Mouse (Mus musculus): ENCODE results near the gene Shh. TPM values are rescaled to one million over a fixed set of nuclear protein-coding genes. Genes with fewer than 3 reads are reported as not detected.

The Shh gene
- total RNA-seq (2021) = not detected
- long read RNA-seq, experiment 1 = 0 reads
- long read RNA-seq, experiment 2 = 0 reads

DNA sequence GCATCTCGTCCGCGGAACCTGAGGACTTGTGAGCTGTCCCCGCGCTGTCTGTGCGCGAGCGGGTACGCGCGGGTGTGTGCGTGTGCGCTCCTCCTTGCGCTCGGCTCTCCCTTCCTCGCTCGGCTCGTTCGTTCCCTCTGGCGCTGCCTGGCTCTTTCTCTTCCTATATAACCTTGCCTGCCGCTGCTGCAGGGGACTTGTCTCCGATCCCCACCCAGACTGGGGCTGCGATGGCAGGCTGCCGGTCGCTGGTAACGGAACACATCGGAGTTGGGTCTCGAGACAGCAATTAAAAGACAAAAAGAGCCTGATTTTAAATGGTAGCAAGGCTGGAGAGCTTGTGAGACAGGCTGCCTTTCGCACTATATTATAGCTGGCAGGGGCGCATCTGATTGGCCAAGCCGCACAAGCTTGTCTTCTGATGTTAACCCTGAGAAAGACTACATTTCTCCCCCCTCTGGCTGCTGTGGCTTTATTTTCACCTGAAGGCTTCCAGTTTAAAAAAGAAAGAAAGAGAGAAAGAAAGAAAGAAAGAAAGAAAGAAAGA lies at the start of gene Shh:
Gene Shh, minus strand, starts transcription at position 497 of the 547 bp plus-strand sequence.
- no peak for DNase-seq
- intact Hi-C loops (cut with DNase I; ENCODE audit: low total_unique reads) = no loop called here

- intact Hi-C loops (cut with DNase I; ENCODE audit: low total_unique reads) = no loop called here
- no peak for DNase-seq
Observed at GRCm38 (mm10) chr5:28500792-28501439, 33.9 kb upstream of the Shh start.

GRCm38 (mm10) chr5:28498846-28499245 lies 31.8 kb upstream of the Shh start:
- DNase-seq = no peak
- intact Hi-C loops (cut with DNase I; ENCODE audit: low total_unique reads) = no loop called here

GRCm38 (mm10) chr5:28495712-28496650 lies 28.9 kb upstream of the Shh start:
- no peak for DNase-seq
- intact Hi-C loops (cut with DNase I; ENCODE audit: low total_unique reads) = no loop called here

DNA sequence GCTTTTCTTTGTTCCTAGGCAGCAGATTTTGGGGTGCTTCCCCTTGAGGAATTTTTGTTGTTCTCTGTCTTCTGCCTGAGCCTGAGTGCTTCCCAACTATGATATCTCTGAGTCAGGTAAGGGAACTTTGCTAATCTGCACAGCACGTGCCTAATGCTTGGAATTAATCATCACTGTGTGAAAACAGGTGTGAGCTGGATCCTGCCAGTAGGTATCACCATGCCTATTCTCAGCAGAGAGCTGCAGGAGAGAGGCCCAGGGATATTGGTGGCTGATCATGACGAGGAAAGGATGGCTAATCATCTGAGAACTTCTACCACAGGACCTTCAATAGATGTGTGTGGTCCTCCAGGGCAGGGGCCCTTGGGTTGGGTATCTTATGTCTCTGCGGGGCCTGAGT lies 26.5 kb upstream of the Shh start:
- intact Hi-C loops (cut with DNase I; ENCODE audit: low total_unique reads) = no loop called here
- no peak for DNase-seq

DNA sequence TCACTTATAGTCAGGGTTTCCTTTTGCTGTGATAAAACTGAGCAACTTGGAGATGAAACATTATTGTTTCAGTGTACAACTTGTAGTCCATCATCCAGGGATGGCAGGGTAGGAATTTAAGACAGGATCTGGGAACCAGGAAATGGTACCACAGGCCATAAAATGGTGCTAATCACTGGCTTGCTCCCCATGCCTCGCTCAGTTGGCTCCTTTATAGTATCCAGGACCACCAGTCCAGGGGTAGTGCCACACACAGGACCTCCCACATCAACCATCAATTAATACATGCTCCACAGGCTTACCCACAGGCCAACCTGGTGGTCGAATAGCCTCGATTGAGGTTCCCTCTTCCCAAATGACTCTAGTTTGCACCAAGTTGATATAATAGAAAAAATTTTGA lies 15.9 kb upstream of the Shh start:
- no peak for DNase-seq
- intact Hi-C loops (cut with DNase I; ENCODE audit: low total_unique reads) = no loop called here

GRCm38 (mm10) chr5:28481730-28482129 lies 14.7 kb upstream of the Shh start:
- no peak for DNase-seq
- intact Hi-C loops (cut with DNase I; ENCODE audit: low total_unique reads) = no loop called here

- intact Hi-C loops (cut with DNase I; ENCODE audit: low total_unique reads) = no loop called here
- DNase-seq = no peak
Observed at GRCm38 (mm10) chr5:28476389-28477379, 9.6 kb upstream of the Shh start.

DNA sequence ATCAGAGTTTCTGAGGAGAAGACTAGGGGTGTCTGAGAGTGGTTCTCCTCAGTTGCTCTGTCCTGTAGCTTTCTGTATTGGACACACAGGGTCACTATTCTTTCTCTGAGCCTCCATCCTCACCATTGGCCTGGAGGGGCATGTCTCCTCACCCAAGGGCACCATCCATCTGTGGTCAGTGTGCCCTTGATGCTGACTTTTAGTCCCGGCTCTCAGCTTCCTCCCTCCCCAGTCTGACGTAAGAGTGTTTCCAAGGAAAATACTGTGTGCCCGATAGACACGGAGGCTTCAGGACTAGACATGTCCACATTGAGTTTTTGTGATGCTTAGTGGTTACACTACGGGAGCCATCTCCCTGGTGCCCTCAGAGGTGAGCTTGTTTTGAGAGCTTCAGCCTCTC lies 6.5 kb upstream of the Shh start:
- DNase-seq = no peak
- intact Hi-C loops (cut with DNase I; ENCODE audit: low total_unique reads) = no loop called here

DNA sequence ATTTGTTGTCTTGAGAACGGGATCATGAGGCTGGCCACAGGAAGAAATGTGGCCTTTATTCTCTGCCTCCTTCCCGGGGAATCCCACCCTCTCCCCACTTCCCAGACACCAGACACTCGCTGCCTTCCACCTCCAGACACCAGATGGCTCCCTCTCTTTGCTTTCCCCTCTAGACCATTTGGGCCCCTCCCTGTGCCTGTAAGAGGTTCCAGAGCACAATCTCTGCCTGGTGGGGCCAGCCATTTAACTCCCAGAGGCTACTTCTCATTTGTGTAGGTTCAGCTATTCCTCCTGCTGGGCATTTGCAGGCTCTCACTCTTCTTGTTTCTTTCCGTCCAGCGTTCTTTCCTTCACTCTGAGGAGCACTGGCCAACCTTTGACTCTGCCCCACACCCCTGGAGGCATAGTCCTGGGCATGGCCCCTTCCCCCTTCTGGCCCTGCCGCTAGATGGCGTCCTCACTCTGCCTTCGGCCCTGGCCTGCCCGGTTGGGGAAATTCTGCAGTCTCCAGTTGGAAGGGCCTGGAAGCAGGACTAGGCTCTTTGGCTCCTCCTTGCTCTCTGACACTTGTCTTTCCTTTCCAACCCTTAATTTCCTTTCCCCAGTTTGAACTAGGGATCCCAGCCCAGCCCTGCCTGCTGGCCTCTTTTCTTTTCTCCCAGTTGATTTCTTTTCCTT lies 2.6 kb upstream of the Shh start:
- DNase-seq = peak; percentile 66
- intact Hi-C loops (cut with DNase I; ENCODE audit: low total_unique reads) = no loop called here

- intact Hi-C loops (cut with DNase I; ENCODE audit: low total_unique reads) = no loop called here
Observed at GRCm38 (mm10) chr5:28466351-28466750, 705 bp downstream of the Shh start.

DNA sequence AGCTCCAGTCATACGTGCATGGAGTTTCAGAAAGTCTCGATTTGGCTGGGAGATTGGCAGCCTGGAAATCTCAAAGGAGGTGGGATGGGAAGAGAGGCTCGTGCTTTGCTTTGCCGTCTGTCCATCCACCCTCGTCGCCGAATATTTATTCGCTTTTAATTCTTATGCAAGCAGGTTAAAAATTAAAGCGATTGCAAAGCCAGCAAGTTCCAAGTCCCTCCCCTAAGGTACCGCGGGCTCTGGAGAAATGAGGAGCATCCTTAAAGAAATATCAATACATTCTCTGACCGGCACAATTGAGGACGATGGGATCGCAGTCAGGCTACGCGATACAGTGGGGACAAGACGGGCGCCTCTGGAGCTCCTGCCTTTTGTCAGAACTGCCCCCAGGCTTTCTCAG lies 1.5 kb downstream of the Shh start:
- intact Hi-C loops (cut with DNase I; ENCODE audit: low total_unique reads) = no loop called here
- DNase-seq = no peak

More at GRCm38 (mm10) chr5:28466351-28466750, 705 bp downstream of the Shh start:
- no peak for DNase-seq

DNA sequence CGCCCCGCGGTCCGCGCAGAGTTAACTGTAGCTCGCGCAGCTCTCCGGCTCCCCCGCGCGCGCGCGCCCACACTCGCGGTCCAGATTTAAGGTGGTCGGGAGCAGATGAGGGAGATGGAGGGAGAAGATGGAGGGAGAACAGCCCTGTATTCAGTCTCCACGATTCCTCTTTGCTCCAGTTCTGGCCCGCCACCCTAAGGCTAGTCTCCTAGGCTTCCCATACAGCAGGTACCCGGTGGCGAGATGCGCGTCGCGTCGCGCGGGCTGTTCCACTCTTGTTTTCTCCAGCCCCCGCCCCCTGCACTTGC lies 2.0 kb downstream of the Shh start:
- intact Hi-C loops (cut with DNase I; ENCODE audit: low total_unique reads) = no loop called here
- no peak for DNase-seq

DNA sequence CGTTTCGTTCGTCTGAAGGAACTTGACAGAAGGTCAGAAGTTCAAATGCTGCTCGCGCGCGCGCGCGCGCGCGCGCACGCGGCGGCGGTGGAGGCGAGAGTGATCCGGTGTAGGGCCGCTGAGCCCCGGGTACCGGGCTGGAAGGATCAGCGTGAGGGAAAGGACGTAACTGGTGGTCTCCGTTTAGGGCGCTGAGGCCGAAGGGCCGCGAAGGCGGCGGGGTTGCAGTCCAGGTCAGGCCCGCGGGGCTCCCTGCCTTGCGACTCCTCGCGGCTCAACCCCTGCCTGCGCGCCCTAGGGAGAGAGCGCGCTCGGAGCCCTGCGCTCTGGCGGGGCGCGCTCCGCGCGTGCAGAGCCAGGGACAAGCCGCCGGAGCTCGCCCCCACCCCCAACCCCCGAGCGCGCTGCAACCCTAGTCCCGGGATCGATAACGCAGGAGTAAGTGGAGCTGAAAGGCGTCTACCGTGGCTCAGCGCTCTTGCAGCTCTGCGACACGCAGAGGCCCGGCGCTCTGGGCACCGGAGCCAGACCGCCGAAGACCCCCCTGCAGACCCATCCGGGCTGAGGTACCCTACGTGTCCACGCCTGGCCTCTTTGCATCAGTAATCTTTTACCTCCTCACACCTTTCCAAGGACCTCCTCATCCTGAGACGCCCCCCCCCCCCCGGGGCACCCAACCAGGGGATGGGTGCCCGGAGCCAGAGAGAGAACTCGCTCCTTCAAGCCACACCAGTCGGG lies 2.5 kb downstream of the Shh start:
- intact Hi-C loops (cut with DNase I; ENCODE audit: low total_unique reads) = no loop called here
- DNase-seq = no peak

- no peak for DNase-seq
- intact Hi-C loops (cut with DNase I; ENCODE audit: low total_unique reads) = no loop called here
Observed at GRCm38 (mm10) chr5:28463656-28464055, 3.4 kb downstream of the Shh start.

GRCm38 (mm10) chr5:28462741-28463590 lies 4.1 kb downstream of the Shh start:
- intact Hi-C loops (cut with DNase I; ENCODE audit: low total_unique reads) = no loop called here

DNA sequence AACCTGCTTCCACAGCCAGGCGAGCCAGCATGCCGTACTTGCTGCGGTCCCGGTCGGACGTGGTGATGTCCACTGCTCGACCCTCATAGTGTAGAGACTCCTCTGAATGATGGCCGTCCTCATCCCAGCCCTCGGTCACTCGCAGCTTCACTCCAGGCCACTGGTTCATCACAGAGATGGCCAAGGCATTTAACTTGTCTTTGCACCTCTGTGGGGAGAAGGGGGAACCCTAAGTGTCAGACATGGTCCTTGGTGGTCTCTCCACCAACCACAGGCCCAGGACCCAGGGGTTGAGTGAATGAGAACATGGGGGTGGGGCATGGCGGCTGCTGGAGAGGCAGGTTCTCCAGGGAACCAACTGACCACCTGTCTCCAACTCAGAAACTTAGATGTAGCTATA lies 5.7 kb downstream of the Shh start:
- DNase-seq = no peak
- intact Hi-C loops (cut with DNase I; ENCODE audit: low total_unique reads) = no loop called here

More at GRCm38 (mm10) chr5:28462741-28463590, 4.1 kb downstream of the Shh start:
- DNase-seq = no peak
